Mouse (Mus musculus): Measurements from ENCODE around the gene Trpm8. TPM values are rescaled to one million over a fixed set of nuclear protein-coding genes. Genes with fewer than 3 reads are reported as not detected.

Gene Trpm8
- polyA plus RNA-seq, 1 experiment from 2014 or later = not detected

DNA sequence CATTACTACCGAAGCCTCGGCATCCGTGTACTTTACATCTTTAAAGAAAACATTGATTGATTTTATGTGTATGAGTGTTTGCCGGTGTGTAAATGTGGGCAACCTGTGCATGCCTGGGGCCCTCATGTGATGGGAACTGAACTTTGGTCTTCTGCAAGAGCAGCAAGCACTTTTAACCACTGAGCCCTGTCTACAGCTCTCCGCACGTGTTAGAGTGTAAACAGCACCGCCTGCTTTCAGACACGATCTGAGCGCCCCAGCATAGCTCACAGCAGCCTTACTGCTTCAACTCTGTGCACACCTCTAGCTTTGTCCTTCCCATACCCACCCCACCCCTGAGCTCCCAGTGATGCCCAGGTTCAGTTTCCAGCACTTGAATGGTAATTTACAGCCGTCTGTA is 144.6 kb downstream of the Trpm8 start:
- Histone ChIP-seq H3K4me3 (ENCODE audit: low read depth, low read length) (no peak overlapping the region), H3K27ac (ENCODE audit: low read depth, low read length) (no peak overlapping the region), H3K9ac (ENCODE audit: low read depth, low read length) (no peak overlapping the region), H3K4me2 (no peak overlapping the region), H3K36me3 (ENCODE audit: control insufficient read depth, insufficient read depth, low read length) (no peaks in the 10 kb centered on the region), H3K9me3 (ENCODE audit: control insufficient read depth, low read length) (no peaks in the 10 kb centered on the region), H3K4me1 (replicated peaks; ENCODE audit: control insufficient read depth, insufficient read depth, low read length) (no peaks in the 10 kb centered on the region), H3K27me3 (replicated peaks; ENCODE audit: control insufficient read depth, insufficient read depth, low read length) (no peaks in the 10 kb centered on the region)
- 78% methylated on average over 10 of the region's 10 CpGs for WGBS
- no peak for ATAC-seq (replicated peaks; ENCODE audit: low FRiP score)
- no peak for DNase-seq (ENCODE audit: low spot score)

DNA sequence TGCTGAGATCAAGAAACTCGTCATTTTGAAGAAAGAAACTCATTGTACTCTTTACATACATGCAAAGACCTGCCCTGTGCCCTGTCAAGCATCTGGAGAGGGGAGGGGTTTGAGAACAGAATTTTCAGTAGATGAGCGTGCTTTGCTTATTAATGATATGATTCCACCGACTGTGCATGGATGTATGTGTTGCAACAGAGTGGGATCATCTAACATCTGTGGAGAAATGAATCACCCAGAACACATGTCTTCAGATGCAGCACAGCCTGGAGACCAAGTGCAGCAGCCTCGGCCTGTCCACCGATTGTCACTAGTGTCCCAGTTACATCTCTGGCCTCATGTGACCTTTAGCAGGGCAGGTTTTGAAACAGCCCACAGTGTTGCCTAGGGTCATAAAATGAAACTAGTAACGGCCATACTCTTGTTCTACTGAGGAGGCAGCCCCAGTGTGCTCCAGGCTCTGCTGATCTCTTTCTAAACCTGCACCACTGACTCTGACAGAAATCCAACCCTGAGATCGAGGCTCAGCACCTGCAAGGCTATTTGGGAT is 145.5 kb downstream of the Trpm8 start:
- 63% methylated on average over 7 of the region's 7 CpGs for WGBS
- no peaks in the 10 kb centered on the region for H3K36me3 ChIP-seq (ENCODE audit: control insufficient read depth, insufficient read depth, low read length)
- no peak overlapping the region for H3K9ac ChIP-seq (ENCODE audit: low read depth, low read length)
- ATAC-seq (replicated peaks; ENCODE audit: low FRiP score) = no peak
- no peak overlapping the region for H3K4me2 ChIP-seq
- no peak overlapping the region for H3K4me3 ChIP-seq (ENCODE audit: low read depth, low read length)
- no peak overlapping the region for H3K27ac ChIP-seq (ENCODE audit: low read depth, low read length)
- no peaks in the 10 kb centered on the region for H3K4me1 ChIP-seq (replicated peaks; ENCODE audit: control insufficient read depth, insufficient read depth, low read length)
- no peaks in the 10 kb centered on the region for H3K9me3 ChIP-seq (ENCODE audit: control insufficient read depth, low read length)
- no peak for DNase-seq (ENCODE audit: low spot score)
- no peaks in the 10 kb centered on the region for H3K27me3 ChIP-seq (replicated peaks; ENCODE audit: control insufficient read depth, insufficient read depth, low read length)

DNA sequence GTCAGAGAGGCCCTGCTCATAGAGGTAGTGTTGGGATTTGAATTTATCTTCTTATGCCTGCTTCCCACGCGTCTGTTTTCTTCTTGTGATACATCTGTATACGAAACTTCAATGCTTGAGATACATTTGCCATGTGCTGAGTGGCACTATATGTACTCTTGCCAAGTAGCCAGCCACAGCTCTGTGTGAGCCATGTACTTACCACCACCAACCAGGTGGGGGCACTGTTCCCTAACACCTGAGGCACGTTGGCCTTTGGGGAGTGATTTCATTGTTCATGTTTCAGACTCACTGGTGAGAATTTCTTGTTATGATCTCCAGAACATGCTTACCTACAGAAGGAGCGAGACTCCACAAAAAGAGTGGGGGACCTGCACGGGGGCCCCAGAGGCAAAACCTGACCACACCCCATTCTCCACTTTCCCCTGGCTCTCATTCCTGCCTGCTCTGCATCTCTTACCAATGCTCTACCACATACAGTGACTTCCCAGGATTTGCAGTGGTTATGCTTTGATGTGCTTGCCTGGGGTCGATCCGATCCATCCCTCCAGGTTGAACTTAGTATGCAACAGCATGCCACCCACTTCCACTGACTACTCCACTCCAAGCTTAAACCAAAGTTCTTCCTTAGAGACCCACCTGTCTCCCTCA is 147.3 kb downstream of the Trpm8 start:
- Histone ChIP-seq H3K27ac (ENCODE audit: low read depth, low read length) (no peak overlapping the region), H3K4me2 (no peak overlapping the region), H3K27me3 (replicated peaks; ENCODE audit: control insufficient read depth, insufficient read depth, low read length) (no peaks in the 10 kb centered on the region), H3K9me3 (ENCODE audit: control insufficient read depth, low read length) (no peaks in the 10 kb centered on the region), H3K36me3 (ENCODE audit: control insufficient read depth, insufficient read depth, low read length) (no peaks in the 10 kb centered on the region), H3K4me3 (ENCODE audit: low read depth, low read length) (no peak overlapping the region), H3K9ac (ENCODE audit: low read depth, low read length) (no peak overlapping the region), H3K4me1 (replicated peaks; ENCODE audit: control insufficient read depth, insufficient read depth, low read length) (no peaks in the 10 kb centered on the region)
- 23% methylated on average over 8 of the region's 8 CpGs for WGBS
- ATAC-seq (replicated peaks; ENCODE audit: low FRiP score) (no peak), DNase-seq (ENCODE audit: low spot score) (peak; percentile 72)

DNA sequence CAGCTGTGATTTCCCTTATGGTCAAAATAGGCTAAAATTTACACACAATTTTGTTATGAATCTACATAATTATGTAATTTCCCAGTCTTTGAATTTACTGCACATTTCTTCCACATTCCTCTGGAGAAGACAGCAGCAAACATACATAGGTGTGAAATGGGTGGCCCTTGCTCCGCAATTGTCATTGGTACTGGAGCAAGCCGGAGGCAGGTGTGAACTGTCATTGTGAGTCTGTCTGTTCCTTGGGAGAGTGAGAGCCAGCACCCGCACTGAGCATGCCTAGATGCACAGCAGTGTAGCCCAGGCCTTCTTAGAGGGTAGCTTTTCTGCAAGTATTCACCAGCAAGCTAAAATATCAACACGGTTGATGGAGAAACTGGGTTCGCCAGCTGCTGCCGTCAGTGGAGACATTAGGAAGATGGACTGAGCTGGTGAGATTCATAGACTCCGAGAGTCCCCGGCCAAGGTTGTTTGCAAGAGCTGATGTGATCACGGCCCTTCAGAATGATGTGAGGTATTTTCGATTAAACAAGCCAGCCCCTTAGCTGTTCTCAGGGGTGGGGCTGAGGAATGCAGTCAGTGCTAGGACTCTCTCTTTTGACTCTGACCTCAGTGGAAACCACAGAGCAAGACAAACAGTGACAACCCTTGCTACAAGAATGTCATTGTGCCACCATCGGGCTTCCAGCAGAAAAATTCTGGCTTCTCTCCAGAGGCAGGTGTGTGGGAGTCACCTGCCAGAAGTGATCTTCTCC is 150.7 kb downstream of the Trpm8 start:
- ATAC-seq (replicated peaks; ENCODE audit: low FRiP score) = no peak
- H3K4me2 ChIP-seq = no peak overlapping the region
- 76% methylated on average over 11 of the region's 11 CpGs for WGBS
- no peaks in the 10 kb centered on the region for H3K9me3 ChIP-seq (ENCODE audit: control insufficient read depth, low read length)
- no peak overlapping the region for H3K4me3 ChIP-seq (ENCODE audit: low read depth, low read length)
- no peak for DNase-seq (ENCODE audit: low spot score)
- H3K9ac ChIP-seq (ENCODE audit: low read depth, low read length) = no peak overlapping the region
- no peaks in the 10 kb centered on the region for H3K36me3 ChIP-seq (ENCODE audit: control insufficient read depth, insufficient read depth, low read length)
- H3K27me3 ChIP-seq (replicated peaks; ENCODE audit: control insufficient read depth, insufficient read depth, low read length) = no peaks in the 10 kb centered on the region
- no peak overlapping the region for H3K27ac ChIP-seq (ENCODE audit: low read depth, low read length)
- no peaks in the 10 kb centered on the region for H3K4me1 ChIP-seq (replicated peaks; ENCODE audit: control insufficient read depth, insufficient read depth, low read length)

DNA sequence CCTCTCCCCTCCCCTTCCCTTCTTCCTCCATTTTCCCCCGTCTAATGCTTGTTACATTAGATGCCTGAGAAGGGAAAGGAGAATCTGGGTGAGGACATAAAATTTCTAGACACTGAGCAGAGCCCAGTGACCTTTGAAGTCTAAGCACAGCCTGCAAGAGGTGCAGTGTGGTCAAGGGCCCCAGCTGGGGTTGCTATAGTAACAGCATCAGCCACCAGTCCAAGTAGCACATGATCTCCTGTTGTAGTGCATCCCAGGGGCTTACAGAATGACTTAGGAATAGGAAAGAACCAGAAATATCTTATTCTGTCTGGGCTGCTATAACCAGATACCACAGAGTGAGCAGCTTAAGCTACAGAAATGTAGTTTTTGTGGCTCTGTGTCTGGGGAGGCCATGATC is 152.0 kb downstream of the Trpm8 start:
- H3K27me3 ChIP-seq (replicated peaks; ENCODE audit: control insufficient read depth, insufficient read depth, low read length) = no peaks in the 10 kb centered on the region
- H3K9me3 ChIP-seq (ENCODE audit: control insufficient read depth, low read length) = no peaks in the 10 kb centered on the region
- no peak overlapping the region for H3K4me3 ChIP-seq (ENCODE audit: low read depth, low read length)
- no peak overlapping the region for H3K9ac ChIP-seq (ENCODE audit: low read depth, low read length)
- no peak overlapping the region for H3K27ac ChIP-seq (ENCODE audit: low read depth, low read length)
- DNase-seq (ENCODE audit: low spot score) (no peak), ATAC-seq (replicated peaks; ENCODE audit: low FRiP score) (no peak)
- no peak overlapping the region for H3K4me2 ChIP-seq
- H3K36me3 ChIP-seq (ENCODE audit: control insufficient read depth, insufficient read depth, low read length) = no peaks in the 10 kb centered on the region
- WGBS = 14% methylated on average over 1 of the region's 1 CpGs
- no peaks in the 10 kb centered on the region for H3K4me1 ChIP-seq (replicated peaks; ENCODE audit: control insufficient read depth, insufficient read depth, low read length)

DNA sequence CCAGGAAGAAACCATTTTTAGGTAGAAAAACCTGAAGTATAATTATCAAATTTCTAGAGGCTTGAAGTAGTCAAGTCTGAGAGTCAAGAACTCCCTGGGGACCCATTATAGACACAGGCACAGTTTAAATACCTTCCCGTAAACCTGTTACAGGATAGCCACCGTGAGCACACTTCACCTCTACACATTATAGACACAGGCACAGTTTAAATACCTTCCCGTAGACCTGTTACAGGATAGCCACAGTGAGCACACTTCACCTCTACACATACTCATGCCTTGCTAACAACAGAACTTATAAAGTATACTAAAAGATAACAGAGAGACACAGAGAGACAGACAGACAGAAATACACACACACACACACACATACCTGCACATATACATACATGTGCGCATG is 153.8 kb downstream of the Trpm8 start:
- no peak overlapping the region for H3K4me2 ChIP-seq
- ATAC-seq (replicated peaks; ENCODE audit: low FRiP score) = no peak
- WGBS = 81% methylated on average over 4 of the region's 4 CpGs

DNA sequence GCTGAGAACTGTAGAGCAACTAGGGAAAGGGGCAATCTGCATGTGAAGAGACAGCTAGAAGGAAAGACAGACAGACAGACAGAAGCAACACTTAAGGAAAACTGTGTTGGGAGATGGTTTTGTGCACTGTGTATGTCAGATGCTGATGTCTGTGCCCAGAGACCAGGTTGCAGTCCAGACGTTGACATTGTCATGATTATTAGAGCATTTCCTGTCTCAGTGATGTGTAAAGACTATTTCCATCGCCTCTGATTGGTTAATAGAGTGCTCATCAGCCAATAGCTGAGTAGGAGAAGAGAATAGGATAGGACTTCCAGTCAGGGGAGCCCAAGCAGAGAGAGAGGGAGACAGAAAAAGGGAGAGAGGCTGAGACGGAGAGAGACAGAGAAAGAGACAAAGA is 155.1 kb downstream of the Trpm8 start:
- DNase-seq (ENCODE audit: low spot score) (no peak), ATAC-seq (replicated peaks; ENCODE audit: low FRiP score) (no peak)
- H3K4me1 ChIP-seq (replicated peaks; ENCODE audit: control insufficient read depth, insufficient read depth, low read length) = no peaks in the 10 kb centered on the region
- H3K4me2 ChIP-seq = no peak overlapping the region
- H3K9ac ChIP-seq (ENCODE audit: low read depth, low read length) = no peak overlapping the region
- H3K27ac ChIP-seq (ENCODE audit: low read depth, low read length) = no peak overlapping the region
- no peaks in the 10 kb centered on the region for H3K36me3 ChIP-seq (ENCODE audit: control insufficient read depth, insufficient read depth, low read length)
- H3K4me3 ChIP-seq (ENCODE audit: low read depth, low read length) = no peak overlapping the region
- H3K9me3 ChIP-seq (ENCODE audit: control insufficient read depth, low read length) = no peaks in the 10 kb centered on the region
- 43% methylated on average over 3 of the region's 3 CpGs for WGBS
- H3K27me3 ChIP-seq (replicated peaks; ENCODE audit: control insufficient read depth, insufficient read depth, low read length) = no peaks in the 10 kb centered on the region

More for the DNA sequence above, 153.8 kb downstream of the Trpm8 start:
- Histone ChIP-seq H3K4me1 (replicated peaks; ENCODE audit: control insufficient read depth, insufficient read depth, low read length) (no peaks in the 10 kb centered on the region), H3K36me3 (ENCODE audit: control insufficient read depth, insufficient read depth, low read length) (no peaks in the 10 kb centered on the region), H3K27ac (ENCODE audit: low read depth, low read length) (no peak overlapping the region), H3K9ac (ENCODE audit: low read depth, low read length) (no peak overlapping the region), H3K9me3 (ENCODE audit: control insufficient read depth, low read length) (no peaks in the 10 kb centered on the region), H3K4me3 (ENCODE audit: low read depth, low read length) (no peak overlapping the region), H3K27me3 (replicated peaks; ENCODE audit: control insufficient read depth, insufficient read depth, low read length) (no peaks in the 10 kb centered on the region)
- DNase-seq (ENCODE audit: low spot score) = no peak

DNA sequence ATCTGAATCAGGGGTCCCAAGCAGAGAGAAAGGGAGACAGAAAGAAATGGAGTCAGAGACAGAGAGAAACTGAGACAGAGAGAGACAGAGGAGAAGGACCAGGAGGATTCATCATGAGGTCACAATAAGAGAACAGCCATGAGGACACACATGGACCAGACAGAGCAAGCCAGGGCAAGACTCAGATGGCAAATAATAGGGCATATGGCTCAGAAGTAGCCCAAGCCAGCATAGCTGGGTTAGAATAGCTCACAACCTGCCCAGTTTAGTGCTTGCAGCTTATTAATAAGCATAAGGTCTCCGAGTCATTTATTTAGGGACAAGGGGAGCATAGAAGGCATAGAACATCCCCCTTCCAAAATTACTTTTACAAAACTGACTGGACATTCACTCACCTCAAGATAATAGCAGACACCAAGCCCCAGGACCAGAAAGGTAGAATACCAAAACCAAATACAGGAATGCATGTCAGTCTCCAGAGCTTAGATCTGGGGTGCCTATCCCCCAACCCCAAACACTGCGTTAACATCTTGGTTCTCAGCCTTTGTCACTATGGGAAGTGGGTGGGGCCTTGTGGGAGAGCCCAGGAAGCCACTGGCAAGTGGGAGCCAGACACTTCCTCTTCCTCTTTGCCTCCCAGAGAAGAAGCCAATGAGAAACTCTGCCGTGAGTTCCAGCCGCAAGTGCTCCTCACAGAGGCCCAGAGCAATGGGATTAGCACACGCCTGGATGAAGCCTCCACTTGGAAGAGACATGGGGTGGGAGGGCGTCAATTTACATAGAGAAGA is 155.8 kb downstream of the Trpm8 start:
- Histone ChIP-seq H3K27me3 (replicated peaks; ENCODE audit: control insufficient read depth, insufficient read depth, low read length) (no peaks in the 10 kb centered on the region), H3K4me1 (replicated peaks; ENCODE audit: control insufficient read depth, insufficient read depth, low read length) (no peaks in the 10 kb centered on the region), H3K9ac (ENCODE audit: low read depth, low read length) (no peak overlapping the region), H3K27ac (ENCODE audit: low read depth, low read length) (no peak overlapping the region), H3K36me3 (ENCODE audit: control insufficient read depth, insufficient read depth, low read length) (no peaks in the 10 kb centered on the region), H3K9me3 (ENCODE audit: control insufficient read depth, low read length) (no peaks in the 10 kb centered on the region), H3K4me2 (no peak overlapping the region), H3K4me3 (ENCODE audit: low read depth, low read length) (no peak overlapping the region)
- ATAC-seq (replicated peaks; ENCODE audit: low FRiP score) = no peak
- no peak for DNase-seq (ENCODE audit: low spot score)
- WGBS = 55% methylated on average over 6 of the region's 6 CpGs

All from liver, embryonic 11.5 days (tissue).